Mouse (Mus musculus): ENCODE measurements at regions not wholly inside any gene's neighbourhood (a gene's known extent, or its start where the extent isn't known, plus 50 kb on each side); places are given as distances from the start of the nearest gene placed in this dataset.

DNA sequence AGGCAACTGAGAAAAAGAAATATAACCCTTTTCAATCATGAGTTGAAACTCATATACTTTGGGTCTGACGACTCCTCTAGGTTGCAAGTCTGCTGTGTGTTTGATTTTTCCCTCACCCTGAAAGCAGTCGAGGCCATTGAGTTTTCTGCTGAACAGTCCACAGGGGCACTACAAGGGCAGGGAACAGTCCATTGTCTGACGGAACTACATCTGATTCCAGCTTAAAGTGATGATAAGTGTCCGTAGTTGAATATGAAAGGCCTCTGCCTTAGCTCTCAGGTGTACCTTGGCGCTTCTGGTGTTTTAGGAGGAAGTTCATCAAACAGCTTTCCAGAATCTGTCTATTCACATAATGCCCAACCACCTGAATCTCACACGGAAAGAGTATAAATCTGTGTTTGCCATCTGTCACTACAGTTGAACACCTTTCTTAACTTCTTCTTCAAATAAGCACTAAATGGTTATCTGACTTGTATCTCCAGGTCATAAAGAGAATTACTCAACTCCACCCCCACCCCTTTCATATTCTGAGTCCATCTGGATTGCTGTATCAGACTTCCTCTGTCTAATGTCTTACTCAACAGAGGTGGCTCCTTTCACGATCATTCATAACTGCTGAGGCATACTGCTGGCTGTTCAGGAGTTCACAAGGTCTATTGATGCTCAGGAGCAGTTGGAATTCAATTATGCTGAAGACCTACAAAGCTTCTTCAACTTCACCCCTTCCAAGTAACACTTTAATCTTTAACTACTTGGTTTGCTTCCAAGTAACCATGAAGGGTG is 527.6 kb upstream of the Pou3f3 start:
- no peak overlapping the region for H3K4me3 ChIP-seq
- H3K9me3 ChIP-seq = no peaks in the 10 kb centered on the region
- no peak overlapping the region for H3K9ac ChIP-seq
- no peak for ATAC-seq (ENCODE audit: low FRiP score, low read depth)
- H3K4me1 ChIP-seq = no peaks in the 10 kb centered on the region
- H3K27me3 ChIP-seq = no peaks in the 10 kb centered on the region
- no peaks in the 10 kb centered on the region for H3K36me3 ChIP-seq
- no peak overlapping the region for H3K27ac ChIP-seq
- 84% methylated on average over 7 of the region's 7 CpGs for WGBS
- no peak overlapping the region for H3K4me2 ChIP-seq (replicated peaks)

DNA sequence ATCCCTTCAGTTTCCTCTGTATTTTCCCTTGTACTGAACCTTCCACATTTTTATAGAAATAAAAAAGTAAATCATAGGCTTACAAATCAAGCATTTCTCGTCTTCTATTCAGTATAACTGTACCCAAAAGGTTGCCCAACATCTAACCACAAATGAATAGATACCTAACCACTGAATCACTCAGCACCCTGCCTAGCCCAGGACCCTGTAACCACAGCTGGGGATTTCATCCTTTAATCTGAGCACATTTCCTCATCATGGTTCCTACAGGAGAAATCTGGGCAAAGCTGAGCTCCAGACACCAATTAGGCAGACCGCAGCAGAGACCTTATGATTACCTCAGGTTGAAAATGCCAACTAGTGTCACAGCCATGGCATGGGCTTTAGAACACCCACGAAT is 526.1 kb upstream of the Pou3f3 start:
- Histone ChIP-seq H3K4me1 (no peaks in the 10 kb centered on the region), H3K27me3 (no peaks in the 10 kb centered on the region), H3K9ac (no peak overlapping the region)

DNA sequence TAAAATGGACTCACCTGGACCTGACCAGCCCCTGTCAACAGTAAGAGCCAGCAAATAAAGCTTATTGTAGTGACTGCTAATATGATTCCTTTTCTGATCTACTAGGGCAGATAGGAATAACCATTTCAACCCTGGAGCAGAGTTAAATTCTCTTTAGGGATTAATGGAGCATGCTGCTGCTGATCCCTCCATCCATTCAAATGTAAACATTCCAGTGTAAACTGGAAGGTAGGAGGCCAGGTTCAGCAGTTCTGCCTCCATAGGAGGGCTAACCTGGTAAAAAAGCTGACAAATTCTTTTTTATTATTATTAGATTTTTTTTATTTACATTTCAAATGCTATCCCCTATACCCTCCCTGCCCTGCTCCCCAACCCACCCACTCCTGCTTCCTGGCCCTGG is 509.3 kb upstream of the Pou3f3 start:
- no peaks in the 10 kb centered on the region for H3K36me3 ChIP-seq
- H3K27me3 ChIP-seq = no peaks in the 10 kb centered on the region
- H3K4me2 ChIP-seq (replicated peaks) = no peak overlapping the region
- no peak overlapping the region for H3K9ac ChIP-seq
- H3K4me1 ChIP-seq = no peaks in the 10 kb centered on the region
- H3K9me3 ChIP-seq = no peaks in the 10 kb centered on the region
- no peak overlapping the region for H3K4me3 ChIP-seq
- H3K27ac ChIP-seq = no peak overlapping the region
- no peak for ATAC-seq (ENCODE audit: low FRiP score, low read depth)

More for the DNA sequence above, 526.1 kb upstream of the Pou3f3 start:
- ATAC-seq (ENCODE audit: low FRiP score, low read depth) = no peak
- WGBS = 75% methylated on average over 3 of the region's 3 CpGs
- H3K4me2 ChIP-seq (replicated peaks) = no peak overlapping the region
- H3K4me3 ChIP-seq = no peak overlapping the region
- H3K36me3 ChIP-seq = no peaks in the 10 kb centered on the region
- no peaks in the 10 kb centered on the region for H3K9me3 ChIP-seq
- no peak overlapping the region for H3K27ac ChIP-seq

DNA sequence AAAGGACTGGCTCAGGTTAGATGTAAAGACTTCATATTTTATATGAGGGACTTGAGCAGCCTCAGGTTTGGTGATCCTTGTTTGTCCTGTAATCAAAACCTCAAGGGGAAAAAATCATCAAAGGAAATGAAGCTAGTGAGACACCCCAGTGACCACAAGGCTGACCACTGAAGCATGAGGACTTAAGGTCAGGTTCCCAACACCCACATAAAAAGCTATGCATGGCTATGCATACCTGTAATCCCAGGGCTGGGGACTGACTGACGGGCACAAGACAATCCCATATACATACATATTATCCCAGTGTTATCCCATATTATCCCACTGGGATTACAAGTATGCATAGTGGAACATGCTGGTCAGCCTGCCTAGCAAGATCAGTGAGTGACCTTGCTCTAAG is 467.5 kb upstream of the Pou3f3 start:
- 83% methylated on average over 1 of the region's 1 CpGs for WGBS
- no peak overlapping the region for H3K4me2 ChIP-seq (replicated peaks)
- peaks cover under 1% of the 10 kb centered on the region for H3K4me1 ChIP-seq
- no peak for ATAC-seq (ENCODE audit: low FRiP score, low read depth)
- no peaks in the 10 kb centered on the region for H3K9me3 ChIP-seq
- no peak overlapping the region for H3K4me3 ChIP-seq
- H3K27ac ChIP-seq = no peak overlapping the region
- no peaks in the 10 kb centered on the region for H3K27me3 ChIP-seq
- no peaks in the 10 kb centered on the region for H3K36me3 ChIP-seq
- no peak overlapping the region for H3K9ac ChIP-seq

DNA sequence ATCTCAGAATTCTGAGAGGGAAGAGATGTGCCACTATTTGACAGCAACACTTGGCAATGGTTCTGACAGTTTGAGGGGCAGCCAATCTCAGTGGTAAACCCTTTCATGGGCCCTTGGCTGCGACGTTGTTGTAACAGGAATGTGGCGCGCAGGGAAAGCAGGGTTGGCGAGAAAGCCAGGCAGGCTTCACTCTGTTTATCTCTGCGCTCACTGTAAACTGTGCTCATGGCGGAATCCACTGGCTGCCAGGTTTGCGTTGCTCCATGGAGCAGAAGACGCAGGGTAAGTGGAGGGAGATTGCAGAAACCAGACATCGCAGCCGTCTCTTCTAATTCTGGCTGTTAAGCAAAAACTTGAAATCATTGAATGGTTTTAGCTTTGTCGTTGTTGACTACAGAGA is 465.9 kb upstream of the Pou3f3 start:
- WGBS = 67% methylated on average over 12 of the region's 12 CpGs
- ATAC-seq (ENCODE audit: low FRiP score, low read depth) = no peak
- H3K36me3 ChIP-seq = no peaks in the 10 kb centered on the region
- no peaks in the 10 kb centered on the region for H3K9me3 ChIP-seq
- H3K27ac ChIP-seq = no peak overlapping the region
- H3K4me2 ChIP-seq (replicated peaks) = no peak overlapping the region
- no peak overlapping the region for H3K4me3 ChIP-seq
- H3K9ac ChIP-seq = no peak overlapping the region
- H3K4me1 ChIP-seq = peaks cover 4% of the 10 kb centered on the region
- H3K27me3 ChIP-seq = no peaks in the 10 kb centered on the region

DNA sequence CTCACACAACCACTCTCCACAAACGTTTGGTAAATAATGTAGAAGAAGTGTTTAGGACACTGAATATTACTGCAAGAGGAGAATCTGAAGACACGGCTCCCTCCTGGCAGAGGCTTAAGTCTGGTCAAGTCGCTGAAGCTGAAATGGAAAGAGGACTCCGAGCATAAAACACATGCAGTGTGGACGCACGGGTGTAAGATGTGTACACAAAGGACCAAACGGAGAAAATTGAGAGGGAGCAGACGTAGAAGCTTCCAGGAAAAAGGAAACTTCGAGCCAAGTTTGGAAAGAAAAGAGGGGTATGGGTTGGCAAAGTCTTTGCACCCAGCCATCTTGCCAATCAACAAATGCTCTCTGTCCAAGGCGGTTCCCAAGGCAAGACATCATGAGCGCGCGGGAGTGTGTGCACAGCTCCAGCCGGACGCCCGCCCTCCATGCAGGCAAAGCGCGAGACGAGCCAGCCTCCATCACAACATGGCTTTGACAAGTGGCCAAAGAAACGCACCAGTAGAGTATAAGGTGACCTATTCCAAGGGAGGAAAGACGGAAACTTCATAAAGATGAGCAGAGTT is 465.0 kb upstream of the Pou3f3 start:
- Histone ChIP-seq H3K4me2 (replicated peaks) (no peak overlapping the region), H3K9me3 (no peaks in the 10 kb centered on the region), H3K4me3 (no peak overlapping the region), H3K27ac (no peak overlapping the region), H3K27me3 (no peaks in the 10 kb centered on the region), H3K4me1 (peaks cover 4% of the 10 kb centered on the region), H3K9ac (no peak overlapping the region), H3K36me3 (no peaks in the 10 kb centered on the region)
- no peak for ATAC-seq (ENCODE audit: low FRiP score, low read depth)
- WGBS = 91% methylated on average over 21 of the region's 21 CpGs

DNA sequence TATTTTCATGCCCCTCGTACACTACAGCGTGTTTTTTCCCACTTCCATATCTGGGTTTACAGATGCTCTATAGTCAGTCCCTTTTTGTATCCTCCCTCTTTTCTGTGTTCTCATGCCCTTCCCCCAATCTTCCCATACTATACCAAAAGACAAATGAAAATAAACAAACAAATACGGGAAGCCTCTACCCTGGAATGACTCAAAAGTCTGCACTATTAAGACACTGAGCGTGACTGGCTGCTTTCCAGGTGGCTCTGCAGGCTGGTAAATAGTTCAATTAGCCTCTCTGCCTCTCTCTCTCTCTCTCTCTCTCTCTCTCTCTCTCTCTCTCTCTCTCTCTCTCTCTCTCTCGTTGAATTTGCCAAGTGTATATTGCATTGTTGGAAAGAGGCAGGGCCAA is 464.5 kb upstream of the Pou3f3 start:
- Histone ChIP-seq H3K27me3 (no peaks in the 10 kb centered on the region), H3K36me3 (no peaks in the 10 kb centered on the region), H3K4me1 (peaks cover 4% of the 10 kb centered on the region), H3K4me3 (no peak overlapping the region), H3K4me2 (replicated peaks) (no peak overlapping the region), H3K27ac (no peak overlapping the region), H3K9me3 (no peaks in the 10 kb centered on the region), H3K9ac (no peak overlapping the region)
- WGBS = 57% methylated on average over 5 of the region's 5 CpGs
- no peak for ATAC-seq (ENCODE audit: low FRiP score, low read depth)

DNA sequence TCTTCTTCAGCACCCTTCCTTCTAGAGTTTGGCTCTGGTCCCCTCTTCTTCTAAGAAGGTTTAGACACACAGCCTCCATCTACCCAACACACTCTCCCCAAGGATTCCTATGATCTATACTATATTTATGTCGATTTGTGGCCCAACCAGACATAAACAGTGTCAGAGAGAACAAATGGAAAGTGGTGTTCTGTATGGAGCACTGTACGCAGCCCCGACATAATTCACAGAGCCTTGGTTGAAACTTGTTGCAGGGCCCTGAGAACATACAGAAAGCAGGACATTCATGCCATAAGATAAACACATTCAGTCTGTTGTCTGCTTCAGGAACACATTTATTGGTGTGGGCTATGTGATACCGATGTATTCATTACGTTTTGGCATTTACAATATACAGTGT is 463.7 kb upstream of the Pou3f3 start:
- Histone ChIP-seq H3K36me3 (no peaks in the 10 kb centered on the region), H3K9ac (no peak overlapping the region), H3K9me3 (no peaks in the 10 kb centered on the region), H3K27me3 (no peaks in the 10 kb centered on the region), H3K4me3 (no peak overlapping the region), H3K27ac (no peak overlapping the region), H3K4me1 (peaks cover 4% of the 10 kb centered on the region), H3K4me2 (replicated peaks) (no peak overlapping the region)
- WGBS = 83% methylated on average over 5 of the region's 5 CpGs
- no peak for ATAC-seq (ENCODE audit: low FRiP score, low read depth)

DNA sequence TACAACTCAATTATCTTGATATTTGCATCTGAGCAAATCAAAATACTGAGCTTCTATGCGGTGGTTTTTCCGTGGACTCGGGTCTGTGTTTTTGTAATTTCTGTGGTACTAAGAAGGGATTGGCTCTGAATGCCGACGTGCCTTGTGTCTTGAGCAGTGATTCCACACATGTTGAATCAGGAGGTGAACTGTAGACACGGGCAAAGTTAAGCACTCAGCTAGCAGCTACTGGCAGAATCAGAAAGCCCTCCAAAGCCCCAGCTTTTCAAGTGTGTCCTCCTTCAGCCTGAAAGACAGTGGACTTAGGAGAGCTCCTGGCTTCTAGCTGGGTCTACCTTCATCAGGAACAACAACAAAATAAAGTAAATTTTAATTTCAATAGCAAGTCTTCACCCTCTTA is 462.9 kb upstream of the Pou3f3 start:
- Histone ChIP-seq H3K9me3 (no peaks in the 10 kb centered on the region), H3K4me2 (replicated peaks) (no peak overlapping the region), H3K36me3 (no peaks in the 10 kb centered on the region), H3K27ac (no peak overlapping the region), H3K4me3 (no peak overlapping the region), H3K4me1 (peaks cover 4% of the 10 kb centered on the region), H3K9ac (no peak overlapping the region), H3K27me3 (no peaks in the 10 kb centered on the region)
- ATAC-seq (ENCODE audit: low FRiP score, low read depth) = no peak
- WGBS = 51% methylated on average over 6 of the region's 6 CpGs

DNA sequence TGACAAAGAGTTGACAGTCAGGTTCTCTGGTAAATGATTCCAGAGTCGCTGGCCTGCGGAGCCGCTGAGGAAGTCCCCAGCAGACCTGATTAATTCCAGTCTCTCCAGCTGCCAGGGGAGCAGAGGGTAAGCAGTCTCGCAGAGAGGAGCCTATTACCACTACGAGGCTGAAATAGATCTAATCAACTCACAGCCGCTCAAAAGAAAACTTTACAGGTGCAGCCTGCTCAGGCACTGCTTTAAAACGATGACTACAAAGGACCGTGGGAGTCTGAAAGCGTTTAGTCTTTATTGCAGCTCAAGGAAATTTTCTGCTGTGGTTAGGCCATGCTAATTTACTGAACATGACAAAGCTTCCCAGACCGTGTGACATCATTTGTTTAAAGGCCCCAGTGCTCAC is 462.3 kb upstream of the Pou3f3 start:
- Histone ChIP-seq H3K9me3 (no peaks in the 10 kb centered on the region), H3K4me3 (no peak overlapping the region), H3K27ac (no peak overlapping the region), H3K4me2 (replicated peaks) (no peak overlapping the region), H3K27me3 (no peaks in the 10 kb centered on the region), H3K36me3 (no peaks in the 10 kb centered on the region), H3K4me1 (peaks cover 4% of the 10 kb centered on the region), H3K9ac (no peak overlapping the region)
- peak; percentile 54 for ATAC-seq (ENCODE audit: low FRiP score, low read depth)
- WGBS = 9% methylated on average over 10 of the region's 10 CpGs

DNA sequence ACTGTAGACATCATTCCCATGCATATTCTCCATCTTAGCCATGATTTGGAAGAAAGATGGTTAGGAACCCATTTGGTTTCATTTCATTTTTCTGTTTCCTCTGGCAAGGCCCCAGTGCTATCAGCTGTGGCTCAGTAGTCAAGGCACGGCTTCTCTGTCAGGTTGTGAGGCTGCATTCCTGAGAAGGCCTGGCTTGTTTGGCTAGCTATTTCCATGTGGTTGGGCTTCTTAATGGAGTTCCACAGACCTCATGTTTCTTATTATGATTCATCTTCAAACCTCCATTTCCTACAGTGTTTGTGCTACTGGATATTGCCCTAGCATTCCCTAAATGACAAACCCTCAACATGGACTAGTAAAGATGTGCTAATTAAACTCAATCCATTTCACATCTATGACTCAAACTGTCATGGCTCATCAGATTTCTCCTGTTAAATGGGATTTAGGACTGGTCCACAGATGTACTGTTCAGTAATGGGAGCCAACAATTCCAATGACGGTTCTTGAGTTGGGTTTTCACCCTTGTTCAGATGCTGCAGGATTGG is 459.0 kb upstream of the Pou3f3 start:
- Histone ChIP-seq H3K36me3 (no peaks in the 10 kb centered on the region), H3K4me1 (peaks cover 4% of the 10 kb centered on the region), H3K27me3 (peaks cover 4% of the 10 kb centered on the region; the same call in 1 of the 2 replicates), H3K9ac (no peak overlapping the region), H3K9me3 (no peaks in the 10 kb centered on the region), H3K27ac (no peak overlapping the region), H3K4me3 (no peak overlapping the region), H3K4me2 (replicated peaks) (no peak overlapping the region)
- no peak for ATAC-seq (ENCODE audit: low FRiP score, low read depth)
- 72% methylated on average over 2 of the region's 2 CpGs for WGBS

DNA sequence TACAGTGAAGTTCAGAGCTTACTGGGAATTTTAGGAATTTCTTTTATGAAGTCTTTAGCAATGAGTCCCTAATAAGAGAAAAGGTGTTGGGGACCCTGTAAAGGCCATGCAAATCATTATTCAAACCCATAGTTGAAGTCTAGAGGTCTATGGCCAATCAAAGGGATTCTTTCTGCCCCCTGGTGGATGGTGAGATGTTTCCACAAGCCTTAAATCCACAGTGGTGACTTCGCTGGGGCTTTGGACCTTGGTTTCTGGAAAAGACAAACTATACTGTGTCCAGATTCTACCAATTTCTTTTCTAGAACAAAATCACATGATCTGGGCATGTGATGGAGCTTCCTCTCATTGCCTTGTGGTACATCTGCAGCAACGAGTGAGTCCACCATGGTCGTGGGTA is 457.2 kb upstream of the Pou3f3 start:
- H3K4me1 ChIP-seq = peaks cover 11% of the 10 kb centered on the region
- WGBS = 86% methylated on average over 3 of the region's 3 CpGs
- H3K9me3 ChIP-seq = no peaks in the 10 kb centered on the region
- no peaks in the 10 kb centered on the region for H3K36me3 ChIP-seq
- no peak overlapping the region for H3K4me2 ChIP-seq (replicated peaks)
- H3K27me3 ChIP-seq = peaks cover 6% of the 10 kb centered on the region; the same call in 1 of the 2 replicates
- H3K9ac ChIP-seq = no peak overlapping the region
- no peak overlapping the region for H3K27ac ChIP-seq
- no peak overlapping the region for H3K4me3 ChIP-seq
- no peak for ATAC-seq (ENCODE audit: low FRiP score, low read depth)

DNA sequence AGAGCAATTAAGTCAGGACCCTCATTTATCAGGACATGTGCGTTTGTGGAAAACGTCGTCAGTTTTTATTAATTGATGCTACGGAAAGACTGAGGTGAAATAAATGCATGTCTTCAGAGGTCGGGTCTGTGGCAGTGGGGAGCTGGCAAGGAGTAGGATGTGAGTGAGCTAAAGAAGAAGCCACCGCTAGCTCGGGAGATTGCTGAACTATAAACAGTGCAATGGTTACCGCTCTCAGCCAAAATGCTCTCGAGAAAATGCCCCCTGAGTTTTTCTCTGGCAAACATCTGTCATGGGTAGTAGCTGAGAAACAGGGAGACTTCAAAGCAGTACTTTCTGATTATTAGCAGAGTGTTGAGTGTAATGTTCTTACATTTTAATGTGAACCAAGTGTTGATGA is 454.4 kb upstream of the Pou3f3 start:
- no peak overlapping the region for H3K27ac ChIP-seq
- H3K9me3 ChIP-seq = no peaks in the 10 kb centered on the region
- H3K9ac ChIP-seq = no peak overlapping the region
- H3K27me3 ChIP-seq = peaks cover 6% of the 10 kb centered on the region; the same call in 1 of the 2 replicates
- H3K4me3 ChIP-seq = no peak overlapping the region
- peaks cover 15% of the 10 kb centered on the region for H3K4me1 ChIP-seq
- ATAC-seq (ENCODE audit: low FRiP score, low read depth) = no peak
- no peak overlapping the region for H3K4me2 ChIP-seq (replicated peaks)
- WGBS = 33% methylated on average over 9 of the region's 9 CpGs
- H3K36me3 ChIP-seq = no peaks in the 10 kb centered on the region
